Mouse (Mus musculus): Measurements from ENCODE around the gene Zfp472.
"Not testable (repeated sequence)": the region's sequence is repeated elsewhere in the genome, so short reads cannot be mapped to it uniquely, and the experiment has no call there.

The Zfp472 gene

DNA sequence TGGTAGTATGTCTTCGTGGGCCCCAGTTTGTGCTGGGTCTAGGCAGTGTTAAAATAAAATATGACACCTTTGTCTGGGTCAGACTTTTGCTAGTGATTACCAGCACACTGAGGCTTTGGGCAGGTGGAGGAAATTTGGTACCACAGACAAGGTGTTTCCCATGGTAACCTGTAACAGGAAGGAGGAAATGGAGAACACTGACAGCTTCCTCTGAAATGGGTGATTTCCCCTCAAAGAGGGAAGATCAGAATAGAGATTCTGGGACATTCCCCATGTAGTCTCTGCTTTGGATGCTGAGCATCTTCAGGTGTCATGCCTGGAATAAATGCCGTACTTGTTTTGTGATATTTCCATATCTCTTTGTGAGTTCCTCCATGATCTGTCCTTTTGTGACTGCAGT is 32.9 kb downstream of the Zfp472 start:
- in situ Hi-C loops (cut with MboI, MseI): no loop called here

DNA sequence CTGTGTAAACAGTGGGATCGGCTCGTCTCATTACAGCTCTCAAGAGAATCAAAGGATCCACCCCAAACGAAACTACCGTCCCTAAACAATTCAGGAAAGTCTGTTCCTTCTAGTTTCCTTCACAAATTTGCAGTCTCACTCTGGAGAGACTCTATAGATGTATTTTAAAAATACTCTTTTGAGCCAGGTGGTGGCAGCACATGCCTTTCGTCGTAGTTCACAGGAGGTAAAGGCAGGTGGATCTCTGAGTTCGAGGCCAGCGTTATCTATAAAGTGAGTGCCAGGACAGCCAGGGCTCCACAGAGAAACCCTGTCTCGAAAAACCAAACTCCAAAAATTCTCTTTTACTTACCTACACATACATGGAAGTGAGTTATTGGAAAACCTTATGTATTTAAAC is 42.7 kb downstream of the Zfp472 start:
- in situ Hi-C loops (cut with MboI, MseI): no loop called here

DNA sequence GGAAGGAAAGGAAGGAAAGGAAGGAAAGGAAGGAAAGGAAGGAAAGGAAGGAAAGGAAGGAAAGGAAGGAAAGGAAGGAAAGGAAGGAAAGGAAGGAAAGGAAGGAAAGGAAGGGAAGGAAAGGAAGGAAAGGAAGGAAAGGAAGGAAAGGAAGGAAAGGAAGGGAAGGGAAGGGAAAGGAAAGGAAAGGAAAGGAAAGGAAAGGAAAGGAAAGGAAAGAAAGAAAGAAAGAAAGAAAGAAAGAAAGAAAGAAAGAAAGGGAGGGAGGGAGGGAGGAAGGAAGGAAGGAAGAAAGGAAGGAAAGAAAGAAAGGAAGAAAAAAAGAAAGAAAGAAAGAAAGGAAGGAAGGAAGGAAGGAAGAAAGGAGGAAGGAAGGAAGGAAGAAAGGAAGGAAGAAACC is 54.8 kb downstream of the Zfp472 start:
- in situ Hi-C loops (cut with MboI, MseI): not testable (repeated sequence)
